Mouse (Mus musculus): ENCODE data around the gene Atad5. TPM values are rescaled to one million over a fixed set of nuclear protein-coding genes. Genes with fewer than 3 reads are reported as not detected.
"Not testable (repeated sequence)": the region's sequence is repeated elsewhere in the genome, so short reads cannot be mapped to it uniquely, and the experiment has no call there.

The Atad5 gene
- polyA plus RNA-seq, 1 experiment from 2014 or later = 9.0 TPM

- H3K27ac ChIP-seq (ENCODE audit: low read length) = peak within 1 kb of the TSS; percentile 66
- no peaks in the 10 kb centered on the region for H3K36me3 ChIP-seq (ENCODE audit: control insufficient read depth, insufficient read depth, low read length)
- no peaks in the 10 kb centered on the region for H3K9me3 ChIP-seq (replicated peaks; ENCODE audit: control insufficient read depth, low read length)
- peak; percentile 90 for ATAC-seq (ENCODE audit: insufficient read depth, low FRiP score)
- peak within 1 kb of the TSS; percentile 81 for H3K9ac ChIP-seq (ENCODE audit: low read length)
- peaks cover 9% of the 10 kb centered on the region; the same call in 1 of the 2 replicates for H3K4me1 ChIP-seq (ENCODE audit: control insufficient read depth, insufficient read depth, low read length)
- H3K27me3 ChIP-seq (ENCODE audit: control insufficient read depth, insufficient read depth, low read length) = no peaks in the 10 kb centered on the region
- peak within 1 kb of the TSS; percentile 62 for H3K4me2 ChIP-seq (ENCODE audit: low read depth, low read length)
- peak within 1 kb of the TSS; percentile 62 for H3K4me3 ChIP-seq (replicated peaks; ENCODE audit: low read length)
- under 1% methylated on average over 40 of the region's 40 CpGs for WGBS
Observed at GRCm38 (mm10) chr11:80141825-80142521, 52.8 kb downstream of the Atad5 start, which contains the start of gene Tefm. Gene Tefm, minus strand, starts transcription at chr11:80142175.

DNA sequence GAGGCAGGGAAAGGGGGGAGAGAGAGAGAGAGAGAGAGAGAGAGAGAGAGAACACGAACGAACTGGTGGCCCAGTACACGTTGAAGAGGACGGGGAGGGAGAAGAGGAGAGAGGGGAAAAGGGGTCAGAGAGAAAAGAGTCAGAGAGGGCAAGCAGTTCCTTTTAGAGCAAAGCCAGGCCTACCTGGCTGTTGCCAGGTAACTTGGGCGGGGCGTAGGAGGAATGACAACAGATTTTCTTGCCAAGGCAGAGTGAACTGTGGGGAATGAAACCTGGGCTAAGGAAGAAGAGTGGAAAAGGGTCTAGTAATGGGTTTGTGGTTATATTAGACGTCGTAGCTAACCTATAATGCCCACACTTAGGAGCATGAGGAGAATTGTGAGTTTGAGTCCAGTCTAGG lies 53.7 kb downstream of the Atad5 start:
- Histone ChIP-seq H3K36me3 (ENCODE audit: control insufficient read depth, insufficient read depth, low read length) (no peaks in the 10 kb centered on the region), H3K9ac (ENCODE audit: low read length) (peak overlapping the region; percentile 81; the same call in 1 of the 2 replicates), H3K27ac (ENCODE audit: low read length) (no peak overlapping the region), H3K4me2 (ENCODE audit: low read depth, low read length) (peak overlapping the region; percentile 62), H3K4me1 (ENCODE audit: control insufficient read depth, insufficient read depth, low read length) (peaks cover 9% of the 10 kb centered on the region; the same call in 1 of the 2 replicates), H3K9me3 (replicated peaks; ENCODE audit: control insufficient read depth, low read length) (no peaks in the 10 kb centered on the region), H3K27me3 (ENCODE audit: control insufficient read depth, insufficient read depth, low read length) (no peaks in the 10 kb centered on the region), H3K4me3 (replicated peaks; ENCODE audit: low read length) (peak overlapping the region; percentile 62)
- ATAC-seq (ENCODE audit: insufficient read depth, low FRiP score) = no peak
- WGBS = 33% methylated on average over 8 of the region's 8 CpGs

DNA sequence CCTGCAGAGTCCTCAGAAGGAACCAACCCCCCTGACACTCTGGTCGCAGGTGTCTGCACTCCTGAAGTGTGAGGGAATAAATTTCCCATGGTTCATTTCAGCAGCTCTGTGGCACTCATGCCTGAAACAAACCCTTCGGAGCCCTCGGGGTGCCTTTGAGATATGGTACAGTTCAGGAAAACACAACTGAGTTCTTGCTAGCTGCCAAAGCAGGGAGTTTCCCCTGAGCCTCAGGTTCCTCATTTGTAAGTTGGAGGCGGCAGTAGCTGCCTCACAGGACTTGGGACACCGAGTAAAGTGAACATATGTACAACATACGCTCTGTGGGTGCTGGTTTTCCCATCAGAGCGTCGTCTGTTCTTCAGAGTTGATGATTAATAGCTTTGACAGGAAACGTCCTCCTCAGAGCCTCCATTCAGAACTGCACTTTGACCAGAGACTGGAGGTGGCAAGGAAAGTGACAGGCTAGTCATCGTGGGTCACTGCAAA lies 56.6 kb downstream of the Atad5 start:
- H3K4me2 ChIP-seq (ENCODE audit: low read depth, low read length) = no peak overlapping the region
- H3K27ac ChIP-seq (ENCODE audit: low read length) = peak overlapping the region; percentile 33; the same call in 1 of the 2 replicates
- no peaks in the 10 kb centered on the region for H3K36me3 ChIP-seq (ENCODE audit: control insufficient read depth, insufficient read depth, low read length)
- no peak overlapping the region for H3K4me3 ChIP-seq (replicated peaks; ENCODE audit: low read length)
- no peaks in the 10 kb centered on the region for H3K9me3 ChIP-seq (replicated peaks; ENCODE audit: control insufficient read depth, low read length)
- H3K27me3 ChIP-seq (ENCODE audit: control insufficient read depth, insufficient read depth, low read length) = no peaks in the 10 kb centered on the region
- ATAC-seq (ENCODE audit: insufficient read depth, low FRiP score) = no peak
- peak overlapping the region; percentile 48; the same call in 1 of the 2 replicates for H3K9ac ChIP-seq (ENCODE audit: low read length)
- 33% methylated on average over 10 of the region's 10 CpGs for WGBS
- peaks cover 9% of the 10 kb centered on the region; the same call in 1 of the 2 replicates for H3K4me1 ChIP-seq (ENCODE audit: control insufficient read depth, insufficient read depth, low read length)

GRCm38 (mm10) chr11:80147748-80148147 lies 58.5 kb downstream of the Atad5 start:
- no peak for ATAC-seq (ENCODE audit: insufficient read depth, low FRiP score)
- H3K4me1 ChIP-seq (ENCODE audit: control insufficient read depth, insufficient read depth, low read length) = peaks cover 4% of the 10 kb centered on the region; the same call in 1 of the 2 replicates
- WGBS = 70% methylated on average over 6 of the region's 6 CpGs
- H3K4me3 ChIP-seq (replicated peaks; ENCODE audit: low read length) = no peak overlapping the region
- no peak overlapping the region; the same call in 1 of the 2 replicates for H3K27ac ChIP-seq (ENCODE audit: low read length)
- H3K27me3 ChIP-seq (ENCODE audit: control insufficient read depth, insufficient read depth, low read length) = no peaks in the 10 kb centered on the region
- H3K4me2 ChIP-seq (ENCODE audit: low read depth, low read length) = no peak overlapping the region
- no peaks in the 10 kb centered on the region for H3K9me3 ChIP-seq (replicated peaks; ENCODE audit: control insufficient read depth, low read length)
- no peaks in the 10 kb centered on the region for H3K36me3 ChIP-seq (ENCODE audit: control insufficient read depth, insufficient read depth, low read length)
- H3K9ac ChIP-seq (ENCODE audit: low read length) = no peak overlapping the region

DNA sequence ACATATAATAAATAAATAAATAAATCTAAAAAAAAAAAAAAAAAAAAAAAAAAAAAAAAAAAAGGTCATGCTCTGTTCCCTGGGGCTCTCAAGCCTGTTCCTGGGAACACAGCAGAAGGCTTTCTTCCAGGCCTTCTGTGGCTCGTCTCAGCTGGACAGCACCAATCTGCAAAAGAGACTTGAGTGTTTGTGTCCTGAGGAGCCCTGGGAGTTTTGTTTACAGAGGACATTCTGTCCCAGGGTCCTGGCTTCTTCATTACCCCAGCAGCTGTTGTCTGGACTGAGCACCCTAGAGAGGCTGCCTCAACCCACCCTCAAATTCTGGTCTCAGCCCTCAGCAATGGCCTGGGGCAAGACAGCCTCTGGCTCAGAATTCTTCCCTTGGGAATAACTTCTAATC lies 59.1 kb downstream of the Atad5 start:
- Histone ChIP-seq H3K4me3 (replicated peaks; ENCODE audit: low read length) (no peak overlapping the region), H3K9me3 (replicated peaks; ENCODE audit: control insufficient read depth, low read length) (no peaks in the 10 kb centered on the region), H3K9ac (ENCODE audit: low read length) (no peak overlapping the region), H3K4me1 (ENCODE audit: control insufficient read depth, insufficient read depth, low read length) (no peaks in the 10 kb centered on the region; the same call in 1 of the 2 replicates), H3K27me3 (ENCODE audit: control insufficient read depth, insufficient read depth, low read length) (no peaks in the 10 kb centered on the region), H3K36me3 (ENCODE audit: control insufficient read depth, insufficient read depth, low read length) (no peaks in the 10 kb centered on the region), H3K27ac (ENCODE audit: low read length) (no peak overlapping the region), H3K4me2 (ENCODE audit: low read depth, low read length) (no peak overlapping the region)
- WGBS = 29% methylated on average over 1 of the region's 1 CpGs
- peak; percentile 69 for ATAC-seq (ENCODE audit: insufficient read depth, low FRiP score)

- H3K27ac ChIP-seq (ENCODE audit: low read length); H3K36me3 ChIP-seq (ENCODE audit: control insufficient read depth, insufficient read depth, low read length); ATAC-seq (ENCODE audit: insufficient read depth, low FRiP score); H3K9ac ChIP-seq (ENCODE audit: low read length); H3K9me3 ChIP-seq (replicated peaks; ENCODE audit: control insufficient read depth, low read length); H3K27me3 ChIP-seq (ENCODE audit: control insufficient read depth, insufficient read depth, low read length); H3K4me2 ChIP-seq (ENCODE audit: low read depth, low read length); H3K4me1 ChIP-seq (ENCODE audit: control insufficient read depth, insufficient read depth, low read length); H3K4me3 ChIP-seq (replicated peaks; ENCODE audit: low read length): not testable (repeated sequence)
- WGBS = 47% methylated on average over 1 of the region's 4 CpGs
Observed at GRCm38 (mm10) chr11:80148974-80149373, 59.8 kb downstream of the Atad5 start.

DNA sequence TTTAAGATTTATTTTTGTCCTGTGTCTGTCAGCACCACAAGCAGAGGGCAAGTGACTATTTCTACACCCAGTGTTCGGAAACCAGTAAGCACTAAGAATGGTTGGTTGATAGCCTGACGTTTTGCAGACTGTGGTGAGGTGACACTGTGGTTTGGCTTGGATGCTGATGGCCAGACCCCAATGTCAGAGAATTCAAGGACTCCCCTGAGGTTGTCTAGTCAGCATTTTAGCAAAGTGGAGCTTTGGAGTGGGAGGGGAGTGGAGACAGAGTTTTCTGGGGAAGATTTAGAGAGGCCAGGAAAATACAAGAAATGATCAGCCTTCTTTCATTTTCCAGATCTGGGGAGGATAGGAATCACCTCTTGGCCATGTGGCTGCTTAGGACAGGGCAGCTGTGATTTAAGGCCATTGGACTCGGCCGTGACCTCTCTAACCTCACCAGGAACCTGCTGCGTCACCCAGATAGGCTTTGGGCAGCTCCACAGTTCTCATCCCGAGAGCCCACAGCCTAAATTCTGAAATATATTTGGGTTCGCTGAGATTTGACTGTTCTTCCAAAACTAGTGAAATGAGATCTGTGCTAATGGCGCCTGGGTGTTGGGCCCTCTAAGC lies 60.3 kb downstream of the Atad5 start:
- WGBS = 79% methylated on average over 8 of the region's 8 CpGs
- no peak for ATAC-seq (ENCODE audit: insufficient read depth, low FRiP score)

DNA sequence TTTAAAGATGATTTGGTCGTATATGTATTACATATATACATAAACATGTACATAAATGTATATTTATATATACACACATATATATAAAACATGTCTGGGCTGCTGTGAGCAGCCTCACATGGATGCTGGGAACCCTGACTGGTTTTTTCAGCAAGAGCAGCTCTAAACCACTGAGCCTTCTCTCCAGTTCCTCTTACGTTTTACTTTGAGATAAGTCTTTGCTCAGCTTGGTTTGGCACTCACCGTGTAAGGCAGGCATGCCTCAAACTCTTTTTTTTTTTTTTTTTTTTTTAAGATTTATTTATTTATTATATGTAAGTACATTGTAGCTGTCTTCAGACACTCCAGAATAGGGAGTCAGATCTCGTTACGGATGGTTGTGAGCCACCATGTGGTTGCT lies 61.4 kb downstream of the Atad5 start:
- Histone ChIP-seq H3K4me1 (ENCODE audit: control insufficient read depth, insufficient read depth, low read length) (peaks cover 3% of the 10 kb centered on the region; the same call in 1 of the 2 replicates), H3K4me3 (replicated peaks; ENCODE audit: low read length) (no peak overlapping the region), H3K9me3 (replicated peaks; ENCODE audit: control insufficient read depth, low read length) (no peaks in the 10 kb centered on the region), H3K27ac (ENCODE audit: low read length) (no peak overlapping the region), H3K27me3 (ENCODE audit: control insufficient read depth, insufficient read depth, low read length) (peaks cover 7% of the 10 kb centered on the region), H3K9ac (ENCODE audit: low read length) (no peak overlapping the region), H3K4me2 (ENCODE audit: low read depth, low read length) (no peak overlapping the region), H3K36me3 (ENCODE audit: control insufficient read depth, insufficient read depth, low read length) (no peaks in the 10 kb centered on the region)
- WGBS = 66% methylated on average over 5 of the region's 5 CpGs
- ATAC-seq (ENCODE audit: insufficient read depth, low FRiP score) = no peak

More for the DNA sequence above, 60.3 kb downstream of the Atad5 start:
- Histone ChIP-seq H3K36me3 (ENCODE audit: control insufficient read depth, insufficient read depth, low read length) (no peaks in the 10 kb centered on the region), H3K27ac (ENCODE audit: low read length) (no peak overlapping the region), H3K27me3 (ENCODE audit: control insufficient read depth, insufficient read depth, low read length) (peaks cover 2% of the 10 kb centered on the region), H3K4me2 (ENCODE audit: low read depth, low read length) (no peak overlapping the region), H3K4me1 (ENCODE audit: control insufficient read depth, insufficient read depth, low read length) (peaks cover 3% of the 10 kb centered on the region; the same call in 1 of the 2 replicates), H3K9ac (ENCODE audit: low read length) (no peak overlapping the region), H3K4me3 (replicated peaks; ENCODE audit: low read length) (no peak overlapping the region), H3K9me3 (replicated peaks; ENCODE audit: control insufficient read depth, low read length) (no peaks in the 10 kb centered on the region)

DNA sequence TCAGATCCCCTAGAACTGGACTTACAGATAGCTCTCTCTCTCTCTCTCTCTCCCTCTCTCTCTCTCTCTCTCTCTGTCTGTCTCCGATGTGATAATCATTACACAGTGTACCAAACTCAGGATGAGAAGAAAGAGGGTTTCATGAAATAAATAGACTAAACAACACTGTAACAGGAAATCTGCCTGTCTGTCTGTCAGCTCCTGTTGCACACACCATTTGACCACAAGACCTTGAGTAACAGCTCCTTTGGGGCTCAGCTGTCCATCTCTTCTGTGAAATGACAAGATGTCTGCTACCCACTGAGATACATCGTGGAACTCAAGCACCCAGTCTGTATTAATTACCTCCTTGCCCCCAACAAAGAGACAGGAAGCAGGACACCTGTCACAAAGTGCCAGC lies 62.3 kb downstream of the Atad5 start:
- ATAC-seq (ENCODE audit: insufficient read depth, low FRiP score) = no peak
- Histone ChIP-seq H3K4me1 (ENCODE audit: control insufficient read depth, insufficient read depth, low read length) (0 out of 2 replicates have a peak, but pooled peaks cover 3% of the 10 kb centered on the region), H3K27ac (ENCODE audit: low read length) (no peak overlapping the region), H3K4me2 (ENCODE audit: low read depth, low read length) (no peak overlapping the region), H3K4me3 (replicated peaks; ENCODE audit: low read length) (no peak overlapping the region), H3K36me3 (ENCODE audit: control insufficient read depth, insufficient read depth, low read length) (no peaks in the 10 kb centered on the region), H3K27me3 (ENCODE audit: control insufficient read depth, insufficient read depth, low read length) (peaks cover 7% of the 10 kb centered on the region), H3K9me3 (replicated peaks; ENCODE audit: control insufficient read depth, low read length) (no peaks in the 10 kb centered on the region), H3K9ac (ENCODE audit: low read length) (no peak overlapping the region)
- 44% methylated on average over 2 of the region's 2 CpGs for WGBS

All from stomach, embryonic 16.5 days (tissue).